Mouse (Mus musculus) hindbrain, embryonic 12.5 days (tissue): Measurements from ENCODE around the gene Snx10. TPM values are rescaled to one million over a fixed set of nuclear protein-coding genes. Genes with fewer than 3 reads are reported as not detected.

Experiments
- ATAC-seq: fragments of 200-750 bp; cut with Nextera tagmentation; 2 replicates; pipeline ENCODE4 v1.8.0; 2017; ENCODE audit warnings: moderate TSS enrichment; ENCODE audit not compliant: low FRiP score
- H3K27ac ChIP-seq: fragments of 300-500 bp; sonication (generic); 2 replicates; pipeline ENCODE4 v1.5.1; 2016; ENCODE audit warnings: mild to moderate bottlenecking
- H3K27me3 ChIP-seq: fragments of 300-500 bp; sonication (generic); 2 replicates; pipeline ENCODE4 v1.6.1; 2016; ENCODE audit warnings: mild to moderate bottlenecking
- H3K36me3 ChIP-seq: fragments of 300-500 bp; sonication (generic); 2 replicates; pipeline ENCODE4 v1.6.1; 2016; ENCODE audit warnings: mild to moderate bottlenecking
- H3K4me1 ChIP-seq: fragments of 300-500 bp; sonication (generic); 2 replicates; pipeline ENCODE4 v1.6.1; 2016
- H3K4me2 ChIP-seq: fragments of 300-500 bp; sonication (generic); replicated peaks from 2 replicates; pipeline ENCODE4 v1.6.1; 2016; ENCODE audit warnings: mild to moderate bottlenecking
- H3K4me3 ChIP-seq: fragments of 300-500 bp; sonication (generic); 2 replicates; pipeline ENCODE4 v1.5.1; 2016; ENCODE audit warnings: mild to moderate bottlenecking
- H3K9ac ChIP-seq: fragments of 300-500 bp; sonication (generic); 2 replicates; pipeline ENCODE4 v1.6.1; 2016; ENCODE audit warnings: mild to moderate bottlenecking, moderate library complexity
- H3K9me3 ChIP-seq: fragments of 300-500 bp; sonication (generic); replicated peaks from 2 replicates; pipeline ENCODE4 v1.6.1; 2016; ENCODE audit warnings: mild to moderate bottlenecking
- WGBS: fragments of 180-500 bp; shearing (Covaris S2); methylation state at CpG from one replicate; pipeline ENCODE4 v1.1.7; 2016; 5-methylcytosine and 5-hydroxymethylcytosine counted together
- polyA plus RNA-seq: library from polyadenylated mRNA; unstranded; fragments of >200 nt; fragmentation: Nextera tagmentation; extraction: Ambion mirVana; gene quantifications from 2 replicates; pipeline ENCODE4 v1.2.1, GENCODE M21; 2016

Gene Snx10
- polyA plus RNA-seq, 1 experiment from 2014 or later: 43.1 TPM

DNA sequence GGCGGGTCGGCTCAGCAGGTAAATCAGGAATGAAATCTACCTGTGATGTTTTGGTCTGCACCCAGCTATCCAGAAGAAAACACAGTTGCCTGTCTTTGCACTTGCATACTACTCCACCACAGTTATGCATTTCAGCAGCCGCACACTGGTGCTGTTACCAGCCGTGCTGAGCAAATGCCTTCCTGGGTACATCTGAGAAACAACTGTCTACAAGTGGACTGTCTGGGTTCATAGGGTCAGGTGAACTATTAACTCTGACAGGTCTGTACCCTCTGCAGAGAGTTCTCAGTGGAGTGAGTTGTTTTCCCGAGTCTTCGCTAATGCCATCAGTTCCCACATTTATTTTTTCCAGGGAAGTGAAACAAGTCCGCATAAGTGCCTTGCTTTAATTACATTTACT lies 17.7 kb downstream of the Snx10 start:
- Histone ChIP-seq H3K4me2 (no peak overlapping the region), H3K9ac (no peak overlapping the region), H3K36me3 (peaks cover 3% of the 10 kb centered on the region; the same call in 1 of the 2 replicates), H3K9me3 (no peaks in the 10 kb centered on the region), H3K4me3 (no peak overlapping the region), H3K4me1 (peaks cover 21% of the 10 kb centered on the region), H3K27ac (no peak overlapping the region), H3K27me3 (no peaks in the 10 kb centered on the region)
- WGBS: 85% methylated on average over 7 of the region's 7 CpGs
- no peak for ATAC-seq

DNA sequence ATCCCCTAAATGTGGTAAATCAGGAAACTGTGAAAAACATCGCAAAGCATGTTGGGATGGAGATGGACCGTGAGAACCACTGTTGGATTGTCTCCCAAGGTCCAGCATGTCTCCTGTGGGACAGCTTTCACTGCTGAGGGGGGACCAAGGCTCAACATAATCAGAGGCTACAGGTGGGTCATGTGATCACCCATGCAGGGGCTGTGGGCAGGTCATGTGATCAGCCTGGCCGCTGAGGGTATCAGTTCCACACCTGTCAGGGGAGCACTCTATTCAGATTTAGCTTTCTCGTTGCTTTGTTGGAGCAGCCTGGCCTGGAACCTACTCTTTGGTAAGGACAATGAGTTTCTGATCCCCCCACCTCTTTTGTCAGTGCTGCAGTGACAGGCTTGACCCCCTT lies 18.4 kb downstream of the Snx10 start:
- H3K9me3 ChIP-seq: no peaks in the 10 kb centered on the region
- H3K36me3 ChIP-seq: peaks cover 3% of the 10 kb centered on the region; the same call in 1 of the 2 replicates
- no peaks in the 10 kb centered on the region for H3K27me3 ChIP-seq
- 86% methylated on average over 4 of the region's 4 CpGs for WGBS
- peaks cover 21% of the 10 kb centered on the region for H3K4me1 ChIP-seq
- no peak overlapping the region for H3K27ac ChIP-seq
- no peak overlapping the region for H3K4me2 ChIP-seq
- no peak overlapping the region for H3K9ac ChIP-seq
- no peak overlapping the region for H3K4me3 ChIP-seq
- no peak for ATAC-seq

DNA sequence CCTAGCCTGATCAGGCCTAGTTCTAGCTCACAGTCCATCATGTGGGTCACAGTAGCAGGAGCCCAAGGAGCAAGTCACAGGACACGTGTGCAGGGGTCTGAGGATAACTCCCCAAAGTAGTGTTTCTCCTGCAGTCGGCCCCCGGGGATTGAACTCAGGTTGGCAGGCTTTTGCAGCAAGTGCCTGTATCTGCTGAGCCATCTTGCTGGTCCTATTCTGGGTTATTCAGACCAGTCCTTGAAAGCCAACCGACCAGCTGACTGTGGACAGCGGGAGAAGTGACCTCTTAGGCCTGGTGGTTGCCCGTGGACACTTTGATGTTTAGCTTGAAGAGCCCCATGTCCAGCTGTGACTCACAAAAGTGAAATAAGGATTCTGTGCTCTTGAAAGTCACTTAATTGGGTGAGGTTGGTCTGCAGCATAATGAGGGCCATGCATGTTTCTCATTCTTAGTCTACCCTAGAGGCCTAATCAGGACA lies 20.0 kb downstream of the Snx10 start:
- H3K27ac ChIP-seq: no peak overlapping the region

DNA sequence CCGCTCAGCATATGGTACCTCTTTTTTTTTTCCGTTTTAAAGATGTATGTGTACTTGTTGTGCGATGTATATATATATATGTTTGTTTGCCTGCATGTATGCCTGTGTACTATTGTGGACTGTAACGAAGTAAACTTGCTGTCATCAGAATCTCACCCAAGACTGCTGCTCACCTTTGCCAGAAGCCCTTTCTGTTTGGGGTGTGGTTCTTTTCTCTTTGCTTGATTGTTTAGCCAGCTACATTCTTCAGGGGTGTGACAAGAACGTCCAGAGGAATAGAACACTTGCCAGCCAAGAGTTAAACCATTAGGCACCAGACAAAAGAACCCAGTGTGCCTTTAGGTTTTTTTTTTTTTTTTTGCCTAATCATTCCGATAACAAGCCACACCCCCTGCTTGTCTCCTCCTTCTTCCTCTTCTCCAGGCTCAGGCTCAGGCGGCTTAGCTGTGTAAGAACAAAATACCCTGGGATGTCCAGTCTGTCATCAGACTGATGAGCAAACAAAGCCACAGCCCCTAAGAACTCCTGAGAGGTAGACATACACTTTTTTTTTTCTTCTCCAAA lies 20.5 kb downstream of the Snx10 start:
- no peak overlapping the region for H3K4me3 ChIP-seq
- H3K4me2 ChIP-seq: no peak overlapping the region
- ATAC-seq: no peak
- no peaks in the 10 kb centered on the region for H3K27me3 ChIP-seq
- no peak overlapping the region for H3K27ac ChIP-seq
- H3K9me3 ChIP-seq: no peaks in the 10 kb centered on the region
- H3K4me1 ChIP-seq: peaks cover 21% of the 10 kb centered on the region
- WGBS: 33% methylated on average over 7 of the region's 7 CpGs
- H3K36me3 ChIP-seq: peaks cover 3% of the 10 kb centered on the region; the same call in 1 of the 2 replicates
- no peak overlapping the region for H3K9ac ChIP-seq

More for the DNA sequence above, 20.0 kb downstream of the Snx10 start:
- H3K4me2 ChIP-seq: no peak overlapping the region
- peaks cover 21% of the 10 kb centered on the region for H3K4me1 ChIP-seq
- no peaks in the 10 kb centered on the region for H3K27me3 ChIP-seq
- ATAC-seq: no peak
- 59% methylated on average over 6 of the region's 6 CpGs for WGBS
- no peaks in the 10 kb centered on the region for H3K9me3 ChIP-seq
- no peak overlapping the region for H3K4me3 ChIP-seq
- peaks cover 3% of the 10 kb centered on the region; the same call in 1 of the 2 replicates for H3K36me3 ChIP-seq
- H3K9ac ChIP-seq: no peak overlapping the region

- WGBS: 82% methylated on average over 11 of the region's 11 CpGs
- Histone ChIP-seq H3K27ac (no peak overlapping the region), H3K36me3 (no peaks in the 10 kb centered on the region), H3K27me3 (no peaks in the 10 kb centered on the region), H3K9me3 (no peaks in the 10 kb centered on the region), H3K4me1 (peaks cover 21% of the 10 kb centered on the region), H3K4me2 (peak overlapping the region; percentile 6; the same call in 1 of the 2 replicates), H3K4me3 (no peak overlapping the region), H3K9ac (no peak overlapping the region)
- no peak for ATAC-seq
These were observed 21.6 kb downstream of the Snx10 start for GRCm38 (mm10) chr6:51545219-51545859.

GRCm38 (mm10) chr6:51546085-51546484 lies 22.4 kb downstream of the Snx10 start:
- 91% methylated on average over 2 of the region's 2 CpGs for WGBS

GRCm38 (mm10) chr6:51548757-51549156 lies 25.1 kb downstream of the Snx10 start:
- Histone ChIP-seq H3K9ac (no peak overlapping the region), H3K9me3 (no peaks in the 10 kb centered on the region), H3K27ac (no peak overlapping the region), H3K4me1 (peaks cover 12% of the 10 kb centered on the region; the same call in 1 of the 2 replicates), H3K4me2 (no peak overlapping the region), H3K4me3 (no peak overlapping the region), H3K27me3 (no peaks in the 10 kb centered on the region), H3K36me3 (no peaks in the 10 kb centered on the region)
- ATAC-seq: no peak
- WGBS: 82% methylated on average over 5 of the region's 5 CpGs

More at GRCm38 (mm10) chr6:51546085-51546484, 22.4 kb downstream of the Snx10 start:
- Histone ChIP-seq H3K27me3 (no peaks in the 10 kb centered on the region), H3K9ac (no peak overlapping the region), H3K4me2 (no peak overlapping the region), H3K36me3 (no peaks in the 10 kb centered on the region), H3K4me3 (no peak overlapping the region), H3K9me3 (no peaks in the 10 kb centered on the region), H3K27ac (no peak overlapping the region), H3K4me1 (peaks cover 21% of the 10 kb centered on the region)
- ATAC-seq: no peak

DNA sequence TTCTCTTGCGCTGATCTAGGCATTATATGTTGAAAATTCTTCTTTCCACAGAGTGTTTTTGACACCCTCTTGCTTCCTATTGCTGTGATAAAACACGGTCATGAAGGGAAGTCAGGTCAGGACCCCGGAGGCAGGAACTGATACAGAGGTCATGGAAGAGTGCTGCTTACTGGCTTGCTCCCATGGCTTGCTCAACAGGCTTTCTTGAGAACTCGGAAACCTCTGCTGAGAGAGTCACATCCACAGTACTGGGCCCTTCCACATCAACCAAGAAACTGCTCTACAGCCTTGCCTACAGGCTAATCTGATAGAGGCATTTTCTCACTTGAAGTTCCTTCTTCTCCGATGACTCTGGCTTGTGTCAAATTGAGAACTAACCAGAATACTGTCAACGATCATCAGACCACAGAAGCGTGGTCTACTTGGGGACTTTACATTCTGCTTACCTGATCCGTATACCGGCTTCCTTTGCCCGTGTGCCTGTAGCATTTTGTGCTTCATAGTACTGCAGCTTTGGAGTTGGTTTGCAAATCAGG lies 27.6 kb downstream of the Snx10 start:
- Histone ChIP-seq H3K4me2 (no peak overlapping the region), H3K9ac (no peak overlapping the region), H3K27ac (no peak overlapping the region), H3K27me3 (no peaks in the 10 kb centered on the region), H3K4me3 (no peak overlapping the region), H3K9me3 (no peaks in the 10 kb centered on the region), H3K4me1 (no peaks in the 10 kb centered on the region), H3K36me3 (no peaks in the 10 kb centered on the region)
- ATAC-seq: no peak
- 92% methylated on average over 10 of the region's 10 CpGs for WGBS

DNA sequence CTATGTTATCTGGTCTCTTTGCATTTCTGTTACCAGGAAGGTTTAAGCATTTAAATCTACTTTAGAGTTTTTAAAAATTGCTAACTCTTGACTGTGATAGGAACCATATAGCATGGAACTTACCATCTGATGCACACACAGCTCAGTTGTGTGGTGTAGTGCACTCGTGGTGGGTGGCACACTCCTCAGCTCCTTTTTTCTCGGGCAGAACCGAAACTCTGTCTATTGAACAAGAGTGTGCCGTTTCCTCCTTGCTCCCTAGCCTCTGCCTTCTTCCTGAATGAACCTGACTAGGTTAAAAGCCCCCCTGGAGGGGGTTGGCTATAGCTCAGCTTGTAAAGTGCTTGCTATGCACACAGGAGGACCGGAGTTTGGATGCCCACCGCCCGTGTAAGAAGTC lies 32.9 kb downstream of the Snx10 start:
- H3K4me1 ChIP-seq: no peaks in the 10 kb centered on the region
- no peaks in the 10 kb centered on the region for H3K9me3 ChIP-seq
- no peak overlapping the region for H3K4me3 ChIP-seq
- no peak overlapping the region for H3K27ac ChIP-seq
- H3K36me3 ChIP-seq: no peaks in the 10 kb centered on the region
- no peak for ATAC-seq
- no peak overlapping the region for H3K4me2 ChIP-seq
- no peak overlapping the region for H3K9ac ChIP-seq
- H3K27me3 ChIP-seq: no peaks in the 10 kb centered on the region
- whole genome bisulfite sequencing: 94% methylated on average over 7 of the region's 7 CpGs

DNA sequence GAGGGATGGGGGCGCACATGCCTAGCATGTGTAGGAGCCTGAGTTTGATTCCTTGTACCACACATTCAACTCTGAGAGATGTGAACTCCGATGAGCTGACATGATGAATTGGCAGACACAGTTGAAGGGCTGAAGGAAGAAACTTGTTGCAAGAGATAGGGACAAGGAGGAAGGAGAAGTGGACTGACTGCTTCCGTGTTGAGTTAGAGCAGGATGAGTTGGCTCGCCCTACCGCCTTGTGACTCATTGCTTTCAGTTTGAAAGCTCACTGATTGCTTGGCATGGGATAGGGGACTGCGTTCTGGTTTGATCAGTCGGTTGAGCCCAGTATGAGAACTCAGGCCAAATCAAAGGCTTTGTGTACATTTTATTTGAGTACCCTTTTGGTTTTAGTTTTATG lies 34.6 kb downstream of the Snx10 start:
- no peak for ATAC-seq
- 97% methylated on average over 7 of the region's 7 CpGs for WGBS
- H3K27me3 ChIP-seq: no peaks in the 10 kb centered on the region
- no peak overlapping the region for H3K4me3 ChIP-seq
- H3K9me3 ChIP-seq: no peaks in the 10 kb centered on the region
- no peak overlapping the region for H3K27ac ChIP-seq
- no peak overlapping the region for H3K9ac ChIP-seq
- no peaks in the 10 kb centered on the region for H3K4me1 ChIP-seq
- H3K4me2 ChIP-seq: no peak overlapping the region
- H3K36me3 ChIP-seq: no peaks in the 10 kb centered on the region

GRCm38 (mm10) chr6:51566771-51567680 lies 43.3 kb downstream of the Snx10 start:
- H3K27ac ChIP-seq: peak overlapping the region; percentile 74
- H3K27me3 ChIP-seq: no peaks in the 10 kb centered on the region
- no peaks in the 10 kb centered on the region for H3K9me3 ChIP-seq
- H3K9ac ChIP-seq: no peak overlapping the region
- no peak overlapping the region for H3K4me3 ChIP-seq
- 56% methylated on average over 14 of the region's 14 CpGs for WGBS
- H3K4me1 ChIP-seq: peaks cover 11% of the 10 kb centered on the region
- ATAC-seq: peak; percentile 63; the same call in 1 of the 2 replicates
- H3K4me2 ChIP-seq: no peak overlapping the region
- H3K36me3 ChIP-seq: no peaks in the 10 kb centered on the region

- Histone ChIP-seq H3K27ac (no peak overlapping the region; the same call in 1 of the 2 replicates), H3K27me3 (no peaks in the 10 kb centered on the region), H3K9me3 (no peaks in the 10 kb centered on the region), H3K4me3 (no peak overlapping the region), H3K4me2 (no peak overlapping the region), H3K9ac (no peak overlapping the region), H3K4me1 (peaks cover 11% of the 10 kb centered on the region), H3K36me3 (no peaks in the 10 kb centered on the region)
- ATAC-seq: no peak
- WGBS: 86% methylated on average over 8 of the region's 8 CpGs
These were observed 45.4 kb downstream of the Snx10 start for GRCm38 (mm10) chr6:51569086-51569485.
